Mouse (Mus musculus) neural tube, embryonic 11.5 days (tissue): ENCODE measurements around the gene Gm21190. TPM values are rescaled to one million over a fixed set of nuclear protein-coding genes. Genes with fewer than 3 reads are reported as not detected.

Source experiments
- polyA plus RNA-seq: library from polyadenylated mRNA; unstranded; fragments of >200 nt; fragmentation: Nextera tagmentation; extraction: Ambion mirVana; gene quantifications from 2 replicates; pipeline ENCODE4 v1.2.1, GENCODE M21; 2014

The Gm21190 gene
- polyA plus RNA-seq, 1 experiment from 2014 or later = not detected

Other genes starting within 250 kb of the Gm21190 start
- not detected in 2 replicates for gene Gm21149, start 52.7 kb downstream of the Gm21190 start, polyA plus RNA-seq
- gene Gm21083, start 48.1 kb upstream of the Gm21190 start, polyA plus RNA-seq = not detected in 2 replicates
- gene Speer4d, start 89.8 kb upstream of the Gm21190 start, polyA plus RNA-seq = not detected in 2 replicates
- not detected in 2 replicates for gene 4930572O03Rik, start 127.8 kb upstream of the Gm21190 start, polyA plus RNA-seq
- not detected in 2 replicates for gene Speer4c, start 185.0 kb upstream of the Gm21190 start, polyA plus RNA-seq